19 mouse cellular contexts compared by ENCODE assay signal in genomic region chr10:121918579-121918978, GRCm38 (mm10).
DNase-seq lines count a peak whose midpoint lies in the region; ATAC-seq and TF ChIP-seq lines count a peak whose summit lies in the region.
"Had no signal": no experiment of that assay in that cellular context is flagged by ENCODE, and none has a peak within 500 bp of the region (broad histone marks: within the 10 kb centered on the region; RNA-seq: fewer than 3 reads in every experiment).

No protein-coding gene starts in this region.

- H3K4me1 ChIP-seq in hindbrain, embryonic 13.5 days (replicated peaks) = peaks cover 10% of the 10 kb centered on the region
- H3K4me1 ChIP-seq in hindbrain, embryonic 14.5 days (replicated peaks; ENCODE audit: control insufficient read depth, insufficient read depth, low read length) = no peaks in the 10 kb centered on the region; the same call in 1 of the 2 replicates
- H3K4me1 ChIP-seq in limb, embryonic 14.5 days (ENCODE audit: control insufficient read depth, insufficient read depth, low read length) = peaks cover 11% of the 10 kb centered on the region
- H3K4me1 ChIP-seq in limb, embryonic 10.5 days = peaks cover 3% of the 10 kb centered on the region; the same call in 1 of the 2 replicates

- H3K27ac ChIP-seq in hindbrain, embryonic 13.5 days = peak overlapping the region; percentile 6; the same call in 1 of the 2 replicates
- no peak overlapping the region for H3K27ac ChIP-seq in hindbrain, embryonic 14.5 days
- no peak overlapping the region for H3K27ac ChIP-seq in limb, embryonic 14.5 days (replicated peaks; ENCODE audit: low read depth, low read length)
- H3K27ac ChIP-seq in limb, embryonic 10.5 days = no peak overlapping the region
- H3K27ac ChIP-seq: embryonic facial prominence, embryonic 12.5 days; heart, embryonic 13.5 days had no signal

- TF ChIP-seq POLR2A in limb, embryonic 14.5 days (IDR thresholded peaks at IDR 0.05; ENCODE audit: borderline replicate concordance, extremely low read depth, insufficient read depth, insufficient read length) = no peak

- H3K9me3 ChIP-seq in hindbrain, embryonic 13.5 days = no peaks in the 10 kb centered on the region
- H3K9me3 ChIP-seq in hindbrain, embryonic 14.5 days (ENCODE audit: control insufficient read depth, low read length) = no peaks in the 10 kb centered on the region
- no peaks in the 10 kb centered on the region for H3K9me3 ChIP-seq in limb, embryonic 14.5 days (ENCODE audit: control insufficient read depth, low read length)
- H3K9me3 ChIP-seq in limb, embryonic 10.5 days (replicated peaks) = no peaks in the 10 kb centered on the region
- H3K9me3 ChIP-seq: embryonic facial prominence, embryonic 12.5 days; heart, embryonic 13.5 days had no signal

- H3K9ac ChIP-seq in hindbrain, embryonic 13.5 days = no peak overlapping the region
- H3K9ac ChIP-seq in hindbrain, embryonic 14.5 days = no peak overlapping the region
- H3K9ac ChIP-seq in limb, embryonic 14.5 days (ENCODE audit: low read depth, low read length, severe bottlenecking) = no peak overlapping the region
- H3K9ac ChIP-seq: embryonic facial prominence, embryonic 12.5 days; forebrain, postnatal 0 days; heart, embryonic 13.5 days had no signal

- H3K36me3 ChIP-seq in hindbrain, embryonic 13.5 days = peaks cover 22% of the 10 kb centered on the region
- peaks cover 10% of the 10 kb centered on the region; the same call in 1 of the 2 replicates for H3K36me3 ChIP-seq in hindbrain, embryonic 14.5 days (replicated peaks; ENCODE audit: control insufficient read depth, insufficient read depth)
- H3K36me3 ChIP-seq in limb, embryonic 14.5 days (ENCODE audit: control insufficient read depth, insufficient read depth, low read length) = no peaks in the 10 kb centered on the region
- 0 out of 2 replicates have a peak, but pooled peaks cover 4% of the 10 kb centered on the region for H3K36me3 ChIP-seq in limb, embryonic 10.5 days

- DNase-seq in hindbrain, embryonic 14.5 days (ENCODE audit: low spot score) = no peak
- no peak for DNase-seq in limb, embryonic 14.5 days (ENCODE audit: low spot score)
- DNase-seq in limb, embryonic 10.5 days (ENCODE audit: low spot score) = no peak
- DNase-seq in MN1 (ENCODE audit: low spot score) = peak; percentile 58
- peak; percentile 17 for DNase-seq in Muller cell, postnatal 12 days (ENCODE audit: inconsistent ontology term)
- DNase-seq in gastrocnemius, postnatal 36 days = no peak
- DNase-seq in cerebellum, postnatal 4 days (ENCODE audit: low spot score in 2 of 2) = no peak
- DNase-seq: adrenal gland, postnatal 14 days; cerebellum, adult 2 months; embryo, embryonic 11 days; forebrain, postnatal 0 days; gastrocnemius, postnatal 25 days; heart, adult 11 months; heart, postnatal 36 days; kidney, adult 2 months had no signal

- peak; percentile 28; the same call in 1 of the 2 replicates for ATAC-seq in hindbrain, embryonic 13.5 days (ENCODE audit: low FRiP score)
- no peak; the same call in 1 of the 2 replicates for ATAC-seq in hindbrain, embryonic 14.5 days (ENCODE audit: low FRiP score)
- peak; percentile 37; the same call in 1 of the 2 replicates for ATAC-seq in limb, embryonic 14.5 days (ENCODE audit: low FRiP score, low read depth)
- ATAC-seq: forebrain, postnatal 0 days; intestine, embryonic 16.5 days had no signal

- H3K4me3 ChIP-seq in hindbrain, embryonic 13.5 days = no peak overlapping the region
- H3K4me3 ChIP-seq in hindbrain, embryonic 14.5 days (replicated peaks; ENCODE audit: low read length) = no peak overlapping the region
- H3K4me3 ChIP-seq in limb, embryonic 14.5 days (replicated peaks; ENCODE audit: low read length) = no peak overlapping the region
- H3K4me3 ChIP-seq in limb, embryonic 10.5 days = no peak overlapping the region
- H3K4me3 ChIP-seq: embryonic facial prominence, embryonic 12.5 days; heart, embryonic 13.5 days had no signal

- H3K4me2 ChIP-seq in hindbrain, embryonic 13.5 days = no peak overlapping the region
- no peak overlapping the region for H3K4me2 ChIP-seq in hindbrain, embryonic 14.5 days (replicated peaks)
- no peak overlapping the region for H3K4me2 ChIP-seq in limb, embryonic 14.5 days (replicated peaks; ENCODE audit: low read depth, low read length, severe bottlenecking)
- H3K4me2 ChIP-seq: embryonic facial prominence, embryonic 12.5 days; heart, embryonic 13.5 days had no signal

- WGBS in hindbrain, embryonic 13.5 days = 77% methylated on average over 3 of the region's 3 CpGs
- WGBS in hindbrain, embryonic 14.5 days = 72% methylated on average over 3 of the region's 3 CpGs
- 59% methylated on average over 3 of the region's 3 CpGs for WGBS in limb, embryonic 14.5 days
- 89% methylated on average over 3 of the region's 3 CpGs for WGBS in limb, embryonic 10.5 days

- intact Hi-C loops in gastrocnemius, postnatal 36 days (cut with DNase I) = no loop called here

- no peaks in the 10 kb centered on the region for H3K27me3 ChIP-seq in hindbrain, embryonic 13.5 days
- H3K27me3 ChIP-seq in hindbrain, embryonic 14.5 days (ENCODE audit: control insufficient read depth, insufficient read depth, low read length) = no peaks in the 10 kb centered on the region
- H3K27me3 ChIP-seq in limb, embryonic 14.5 days (ENCODE audit: control insufficient read depth, insufficient read depth, low read length) = no peaks in the 10 kb centered on the region
- no peaks in the 10 kb centered on the region for H3K27me3 ChIP-seq in limb, embryonic 10.5 days (ENCODE audit: low read depth, poor library complexity, severe bottlenecking)
- H3K27me3 ChIP-seq: embryonic facial prominence, embryonic 12.5 days; heart, embryonic 13.5 days had no signal

Comparison
In these comparisons a context has a peak if more than half of its experiments do, and no peak if none do; other contexts are left out.
1. DNase-seq: peak in MN1 (single experiment) and Muller cell, postnatal 12 days (single experiment); none in hindbrain, embryonic 14.5 days (single experiment), limb, embryonic 14.5 days (single experiment), limb, embryonic 10.5 days (single experiment), gastrocnemius, postnatal 36 days (0 of 2) and cerebellum, postnatal 4 days (0 of 2).